8 mouse cellular contexts compared by ENCODE assay signal in genomic region chr17:34029890-34030595, GRCm38 (mm10). TPM values are rescaled to one million over a fixed set of nuclear protein-coding genes. Genes with fewer than 3 reads are reported as not detected.
A peak's percentile ranks its signal among the peaks of the same experiment; 100 is the strongest.
DNase-seq lines count a peak whose midpoint lies in the region; ATAC-seq and TF ChIP-seq lines count a peak whose summit lies in the region.

No protein-coding gene starts in this region.

- 68% methylated on average over 21 of the region's 21 CpGs for WGBS in heart, embryonic 16.5 days
- WGBS in liver, embryonic 15.5 days (ENCODE audit: insufficient replicate concordance) = 77% methylated on average over 21 of the region's 21 CpGs

- no peaks in the 10 kb centered on the region for H3K27me3 ChIP-seq in heart, embryonic 16.5 days (ENCODE audit: control insufficient read depth, insufficient read depth, low read length)
- peaks cover 3% of the 10 kb centered on the region; the same call in 1 of the 2 replicates for H3K27me3 ChIP-seq in liver, embryonic 15.5 days

- peak overlapping the region; percentile 95 for H3K9ac ChIP-seq in heart, embryonic 16.5 days (ENCODE audit: low read length)
- H3K9ac ChIP-seq in liver, embryonic 15.5 days = peak overlapping the region; percentile 82

- no peak for TF ChIP-seq POLR2A in bone marrow macrophage, adult 2 months (IDR thresholded peaks at IDR 0.05; ENCODE audit: borderline replicate concordance, low read depth, low read length)

- H3K9me3 ChIP-seq in heart, embryonic 16.5 days (replicated peaks; ENCODE audit: control insufficient read depth, low read length) = no peaks in the 10 kb centered on the region
- H3K9me3 ChIP-seq in liver, embryonic 15.5 days (replicated peaks) = no peaks in the 10 kb centered on the region

- ATAC-seq in heart, embryonic 16.5 days (replicated peaks; ENCODE audit: extremely low read depth, insufficient read depth, low FRiP score) = no peak
- ATAC-seq in liver, embryonic 15.5 days (ENCODE audit: insufficient read depth) = no peak
- no peak for ATAC-seq in frontal cortex, adult (ENCODE audit: low TSS enrichment)

- no peak for TF ChIP-seq CTCF in bone marrow macrophage, adult 2 months (IDR thresholded peaks at IDR 0.05; ENCODE audit: low read depth, low read length)

- peak overlapping the region; percentile 29 for H3K27ac ChIP-seq in bone marrow macrophage, adult 2 months (ENCODE audit: insufficient read depth, low read depth, low read length)
- H3K27ac ChIP-seq in heart, embryonic 16.5 days (ENCODE audit: low read length) = 0 out of 2 replicates have a peak overlapping the region, but pooled peaks have one; percentile 7
- peak overlapping the region; percentile 97; the same call in 1 of the 2 replicates for H3K27ac ChIP-seq in liver, embryonic 15.5 days (replicated peaks)

- peak overlapping the region; percentile 97 for H3K4me2 ChIP-seq in heart, embryonic 16.5 days (ENCODE audit: low read depth, low read length)
- peak overlapping the region; percentile 93 for H3K4me2 ChIP-seq in liver, embryonic 15.5 days

- H3K4me1 ChIP-seq in bone marrow macrophage, adult 2 months (ENCODE audit: control insufficient read depth, insufficient read depth, low read length) = peaks cover 37% of the 10 kb centered on the region
- H3K4me1 ChIP-seq in heart, embryonic 16.5 days (ENCODE audit: control insufficient read depth, insufficient read depth, low read length) = peaks cover 57% of the 10 kb centered on the region
- peaks cover 80% of the 10 kb centered on the region for H3K4me1 ChIP-seq in liver, embryonic 15.5 days (replicated peaks)

- peak overlapping the region; percentile 82 for H3K4me3 ChIP-seq in bone marrow macrophage, adult 2 months (ENCODE audit: insufficient read depth, low read length)
- H3K4me3 ChIP-seq in heart, embryonic 16.5 days (ENCODE audit: low read length) = peak overlapping the region; percentile 95
- H3K4me3 ChIP-seq in liver, embryonic 15.5 days (replicated peaks) = peak overlapping the region; percentile 98

- DNase-seq in kidney, adult 9 months = peak; percentile 30
- DNase-seq in kidney, postnatal 25 days = no peak
- no peak for DNase-seq in frontal cortex, postnatal 10 days (ENCODE audit: low spot score in 2 of 2)
- DNase-seq in urinary bladder, adult 2 months (ENCODE audit: low spot score) = no peak

- H3K36me3 ChIP-seq in heart, embryonic 16.5 days (ENCODE audit: control insufficient read depth, insufficient read depth) = peaks cover 19% of the 10 kb centered on the region
- peaks cover 30% of the 10 kb centered on the region for H3K36me3 ChIP-seq in liver, embryonic 15.5 days (replicated peaks)

RNA-seq across cellular contexts. Expression of gene Slc39a7, which starts 1.4 kb away (rescaled TPM):
- 62.3 and 70.1 TPM in 2 replicates for polyA plus RNA-seq in bone marrow macrophage, adult 2 months (2012; ENCODE audit: insufficient read depth, insufficient read length, missing spikeins)
- 108 and 119 TPM in 2 replicates for polyA plus RNA-seq in heart, embryonic 16.5 days (2015; fragmentation: Nextera tagmentation; extraction: Ambion mirVana)
- polyA plus RNA-seq in liver, embryonic 15.5 days (2015; fragmentation: Nextera tagmentation; extraction: Ambion mirVana) = 56.3 and 68.5 TPM in 2 replicates
- 106 and 110 TPM in 2 replicates for polyA plus RNA-seq in urinary bladder, adult 2 months (2012; rRNA removed)

RNA-seq across cellular contexts. Expression of gene Rxrb, which starts 1.6 kb away (rescaled TPM):
- polyA plus RNA-seq in bone marrow macrophage, adult 2 months (2012; ENCODE audit: insufficient read depth, insufficient read length, missing spikeins) = 50.2 and 51.9 TPM in 2 replicates
- polyA plus RNA-seq in heart, embryonic 16.5 days (2015; fragmentation: Nextera tagmentation; extraction: Ambion mirVana) = 33.7 and 34.5 TPM in 2 replicates
- polyA plus RNA-seq in liver, embryonic 15.5 days (2015; fragmentation: Nextera tagmentation; extraction: Ambion mirVana) = 16.7 and 19.3 TPM in 2 replicates
- 47.7 and 53.1 TPM in 2 replicates for polyA plus RNA-seq in urinary bladder, adult 2 months (2012; rRNA removed)

RNA-seq across cellular contexts. Expression of gene H2-Ke6, which starts 2.2 kb away (rescaled TPM):
- 64.2 and 78.0 TPM in 2 replicates for polyA plus RNA-seq in bone marrow macrophage, adult 2 months (2012; ENCODE audit: insufficient read depth, insufficient read length, missing spikeins)
- polyA plus RNA-seq in heart, embryonic 16.5 days (2015; fragmentation: Nextera tagmentation; extraction: Ambion mirVana) = 53.0 and 59.1 TPM in 2 replicates
- 30.7 and 37.0 TPM in 2 replicates for polyA plus RNA-seq in liver, embryonic 15.5 days (2015; fragmentation: Nextera tagmentation; extraction: Ambion mirVana)
- polyA plus RNA-seq in urinary bladder, adult 2 months (2012; rRNA removed) = 86.6 and 112 TPM in 2 replicates

RNA-seq across cellular contexts. Expression of gene Ring1, which starts 5.6 kb away (rescaled TPM):
- polyA plus RNA-seq in bone marrow macrophage, adult 2 months (2012; ENCODE audit: insufficient read depth, insufficient read length, missing spikeins) = 22.8 and 22.9 TPM in 2 replicates
- 13.0 and 13.7 TPM in 2 replicates for polyA plus RNA-seq in heart, embryonic 16.5 days (2015; fragmentation: Nextera tagmentation; extraction: Ambion mirVana)
- polyA plus RNA-seq in liver, embryonic 15.5 days (2015; fragmentation: Nextera tagmentation; extraction: Ambion mirVana) = 5.5 and 7.2 TPM in 2 replicates
- polyA plus RNA-seq in urinary bladder, adult 2 months (2012; rRNA removed) = 46.1 and 76.8 TPM in 2 replicates

RNA-seq across cellular contexts. Expression of gene Col11a2, which starts 9.2 kb away (rescaled TPM):
- 0.51 and 0.61 TPM in 2 replicates for polyA plus RNA-seq in bone marrow macrophage, adult 2 months (2012; ENCODE audit: insufficient read depth, insufficient read length, missing spikeins)
- polyA plus RNA-seq in heart, embryonic 16.5 days (2015; fragmentation: Nextera tagmentation; extraction: Ambion mirVana) = 1.1 and 1.2 TPM in 2 replicates
- polyA plus RNA-seq in liver, embryonic 15.5 days (2015; fragmentation: Nextera tagmentation; extraction: Ambion mirVana) = 0.59 and 0.79 TPM in 2 replicates
- polyA plus RNA-seq in urinary bladder, adult 2 months (2012; rRNA removed) = 0.99 and 1.8 TPM in 2 replicates

Comparison
In these comparisons a context has a peak if more than half of its experiments do, and no peak if none do; other contexts are left out.
1. H3K27ac ChIP-seq: peak in every context shown above with its lines; median percentile 97 in liver, embryonic 15.5 days; 29 in bone marrow macrophage, adult 2 months; 7 in heart, embryonic 16.5 days.